Mouse (Mus musculus): ENCODE data around the gene Fgf13.

- TF ChIP-seq TAL1 (conservative IDR thresholded peaks at IDR 0.05; ENCODE audit: low read depth, low read length) = no peak
- TF ChIP-seq CTCF (IDR thresholded peaks at IDR 0.05; ENCODE audit: low read depth, low read length) = no peak
- no peak for TF ChIP-seq GATA1 (IDR thresholded peaks at IDR 0.05; ENCODE audit: borderline replicate concordance, low read length)
- TF ChIP-seq GATA2 (IDR thresholded peaks at IDR 0.05; ENCODE audit: borderline replicate concordance, low read depth, low read length) = no peak
These were observed 388.2 kb downstream of the Fgf13 start for GRCm38 (mm10) chrX:59179627-59180026.

All from G1E (cell line).